Mouse (Mus musculus) testis, adult 2 months (tissue): Measurements from ENCODE around the gene Zbed5. TPM values are rescaled to one million over a fixed set of nuclear protein-coding genes. Genes with fewer than 3 reads are reported as not detected.
"Not testable (repeated sequence)": the region's sequence is repeated elsewhere in the genome, so short reads cannot be mapped to it uniquely, and the experiment has no call there.

Experiments used
- H3K27ac ChIP-seq: fragments of 200-500 bp; 2 replicates; pipeline ENCODE4 v1.5.1; 2012; ENCODE audit warnings: low read depth, low read length; ENCODE audit not compliant: control insufficient read depth, insufficient read depth
- H3K27me3 ChIP-seq: fragments of 200-500 bp; 2 replicates; pipeline ENCODE4 v1.6.1; 2012; ENCODE audit warnings: mild to moderate bottlenecking, low read length, moderate library complexity; ENCODE audit not compliant: control insufficient read depth, insufficient read depth
- H3K36me3 ChIP-seq: fragments of 200-500 bp; 2 replicates; pipeline ENCODE4 v1.6.1; 2012; ENCODE audit warnings: mild to moderate bottlenecking, low read length; ENCODE audit not compliant: control insufficient read depth, insufficient read depth
- H3K4me1 ChIP-seq: fragments of 200-500 bp; 2 replicates; pipeline ENCODE4 v1.6.1; 2012; ENCODE audit warnings: low read length; ENCODE audit not compliant: control insufficient read depth, insufficient read depth
- H3K4me3 ChIP-seq: fragments of 200-500 bp; 2 replicates; pipeline ENCODE4 v1.5.1; 2012; ENCODE audit warnings: low read depth, mild to moderate bottlenecking, low read length, moderate library complexity, mixed read lengths; ENCODE audit not compliant: control insufficient read depth
- CTCF ChIP-seq: fragments of 200-500 bp; IDR thresholded peaks from 2 replicates; pipeline ENCODE4 v1.5.1; 2012; ENCODE audit warnings: low read depth, mild to moderate bottlenecking, inconsistent platforms, low read length, moderate library complexity; ENCODE audit not compliant: control insufficient read depth, insufficient read depth, insufficient replicate concordance
- POLR2A ChIP-seq: fragments of 200-500 bp; IDR thresholded peaks from 2 replicates; pipeline ENCODE4 v1.6.1; 2012; ENCODE audit warnings: low read depth, mild to moderate bottlenecking, inconsistent platforms, low read length, moderate library complexity; ENCODE audit not compliant: control insufficient read depth
- polyA plus RNA-seq: library from polyadenylated mRNA; depleted of rRNA; stranded (reverse); fragments of >200 nt; gene quantifications from 2 replicates; pipeline ENCODE4 v1.2.3, GENCODE M21; 2012

Zbed5 gene
- polyA plus RNA-seq, 1 experiment = 5.4 TPM

DNA sequence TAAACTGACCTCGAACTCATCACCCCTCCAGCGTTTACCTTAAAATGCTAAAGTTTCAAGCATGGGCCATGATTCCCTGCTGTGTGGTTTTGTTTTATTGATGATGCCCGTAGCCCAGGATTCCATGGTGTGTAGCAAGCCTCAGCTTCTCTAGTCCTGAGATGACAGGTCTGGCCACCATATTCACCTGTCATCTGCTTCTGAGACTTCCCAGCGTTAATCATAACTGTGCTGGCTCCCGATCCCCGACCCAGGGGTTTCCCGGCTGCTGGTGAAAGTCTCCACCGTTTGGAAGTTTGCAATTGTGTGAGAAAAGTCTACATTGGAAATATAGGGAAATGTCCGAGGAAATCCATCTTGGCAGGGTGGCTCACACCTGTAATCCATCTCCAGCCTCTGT, 13.6 kb downstream of the Zbed5 start:
- TF ChIP-seq CTCF (no peak), POLR2A (no peak)
- Histone ChIP-seq H3K27me3 (no peaks in the 10 kb centered on the region), H3K36me3 (no peaks in the 10 kb centered on the region), H3K4me1 (peaks cover 3% of the 10 kb centered on the region), H3K27ac (peak overlapping the region; percentile 91), H3K4me3 (peak overlapping the region; percentile 96)

DNA sequence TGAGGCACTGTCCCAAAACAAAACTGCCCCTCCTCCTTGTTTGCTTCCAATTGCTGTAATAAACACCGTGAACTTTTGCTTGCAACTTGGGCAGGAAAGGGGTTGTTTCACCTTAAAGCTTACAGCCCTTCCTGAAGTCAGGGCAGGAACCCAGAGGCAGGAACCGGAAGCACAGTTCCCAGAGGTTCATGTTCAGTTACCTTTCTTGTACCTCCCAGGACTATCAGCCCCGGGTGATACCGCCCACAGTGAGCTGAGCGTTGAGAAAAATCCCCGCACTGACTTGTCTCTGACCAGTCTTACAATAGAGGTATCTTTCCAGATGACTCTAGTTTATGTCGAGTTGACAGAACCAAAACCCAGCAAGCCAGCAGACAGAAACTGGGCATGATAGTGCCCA, 14.1 kb downstream of the Zbed5 start:
- Histone ChIP-seq H3K27me3 (no peaks in the 10 kb centered on the region), H3K4me3 (peak overlapping the region; percentile 96)

GRCm38 (mm10) chr5:129914024-129914423, 18.5 kb downstream of the Zbed5 start:
- TF ChIP-seq POLR2A (no peak), CTCF (peak; percentile 61; the same call in 1 of the 2 replicates)
- no peaks in the 10 kb centered on the region for H3K27me3 ChIP-seq
- H3K4me3 ChIP-seq = no peak overlapping the region
- no peaks in the 10 kb centered on the region for H3K36me3 ChIP-seq
- H3K27ac ChIP-seq = no peak overlapping the region
- H3K4me1 ChIP-seq = peaks cover 3% of the 10 kb centered on the region

More for the DNA sequence above, 14.1 kb downstream of the Zbed5 start:
- H3K4me1 ChIP-seq = peaks cover 3% of the 10 kb centered on the region
- no peaks in the 10 kb centered on the region for H3K36me3 ChIP-seq
- peak overlapping the region; percentile 15; the same call in 1 of the 2 replicates for H3K27ac ChIP-seq
- TF ChIP-seq POLR2A (no peak), CTCF (no peak)

- H3K27ac ChIP-seq, H3K4me3 ChIP-seq, H3K4me1 ChIP-seq: not testable (repeated sequence)
Measured at GRCm38 (mm10) chr5:129915491-129915890, 20.0 kb downstream of the Zbed5 start.

DNA sequence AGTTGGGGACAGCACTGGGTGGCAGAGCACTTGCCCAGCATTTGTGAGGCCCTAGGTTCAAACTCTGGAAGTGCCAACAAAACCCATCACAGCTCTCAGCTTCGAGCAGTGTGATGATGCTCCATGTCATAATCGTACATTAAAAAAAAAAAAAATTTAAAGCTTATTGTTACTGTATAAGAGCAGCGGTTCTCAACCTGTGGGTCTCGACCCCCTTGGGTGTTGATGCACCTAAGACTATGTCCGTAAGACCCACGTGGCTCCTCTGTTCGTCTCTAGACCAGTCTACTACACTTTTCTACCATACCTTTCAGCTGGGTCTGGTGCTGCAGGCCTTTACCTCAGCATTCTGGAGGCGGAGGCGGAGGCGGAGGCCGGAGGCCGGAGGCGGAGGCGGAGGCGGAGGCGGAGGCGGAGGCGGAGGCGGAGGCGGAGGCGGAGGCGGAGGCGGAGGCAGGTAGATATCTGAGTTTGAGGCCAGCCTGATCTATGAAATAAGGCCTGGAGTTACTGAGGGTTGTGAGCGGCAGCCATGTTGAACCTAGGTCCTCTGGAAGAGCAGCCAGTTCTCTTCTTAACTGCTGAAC, 22.6 kb downstream of the Zbed5 start:
- no peak overlapping the region for H3K27ac ChIP-seq
- no peaks in the 10 kb centered on the region for H3K36me3 ChIP-seq
- H3K4me1 ChIP-seq = peaks cover 3% of the 10 kb centered on the region
- H3K4me3 ChIP-seq = peak overlapping the region; percentile 74
- H3K27me3 ChIP-seq = no peaks in the 10 kb centered on the region
- TF ChIP-seq POLR2A (no peak), CTCF (no peak)

More at GRCm38 (mm10) chr5:129915491-129915890, 20.0 kb downstream of the Zbed5 start:
- H3K36me3 ChIP-seq, H3K27me3 ChIP-seq: not testable (repeated sequence)

DNA sequence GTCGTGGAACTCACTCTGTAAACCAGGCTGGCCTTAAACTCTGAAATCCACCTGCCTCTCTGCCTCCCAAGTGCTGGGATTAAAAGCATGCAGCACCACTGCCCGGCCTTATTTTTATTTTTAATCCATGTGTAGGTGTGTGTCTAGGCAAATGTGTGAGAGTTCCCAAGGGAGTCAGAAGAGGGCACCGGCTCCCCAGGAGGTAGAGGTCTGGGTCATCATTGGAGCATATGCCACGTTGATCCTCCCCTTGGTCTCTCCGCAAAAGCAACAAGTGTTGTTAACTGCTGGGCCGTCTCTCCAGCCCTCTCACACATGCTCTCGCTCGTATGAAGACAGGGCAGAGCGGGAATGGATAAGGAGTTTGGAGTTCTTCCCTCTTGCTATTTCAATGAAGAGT, 23.2 kb downstream of the Zbed5 start:
- no peak overlapping the region for H3K27ac ChIP-seq
- peak overlapping the region; percentile 74 for H3K4me3 ChIP-seq
- no peak for TF ChIP-seq CTCF
- no peak for TF ChIP-seq POLR2A

DNA sequence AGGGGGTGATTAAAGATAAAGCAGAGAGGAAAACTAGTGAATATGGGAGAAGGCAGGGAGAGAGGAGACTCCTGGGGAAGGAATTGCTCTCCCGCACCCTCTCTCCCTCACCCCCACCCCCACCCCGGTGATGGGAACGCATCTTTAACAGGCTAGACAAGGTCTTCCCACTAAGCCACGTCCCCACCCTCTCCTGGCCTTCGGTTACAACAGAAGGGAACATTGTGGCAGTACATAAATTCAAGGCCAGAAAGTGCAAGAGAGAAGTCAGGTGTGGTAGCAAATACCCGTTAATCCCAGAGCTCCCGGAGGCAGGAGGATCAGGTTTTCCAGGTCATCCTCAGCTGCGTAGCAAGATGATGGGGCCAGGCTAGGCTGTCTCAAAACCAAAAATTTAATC, 23.8 kb downstream of the Zbed5 start:
- H3K27me3 ChIP-seq = no peaks in the 10 kb centered on the region
- H3K4me3 ChIP-seq = no peak overlapping the region; the same call in 1 of the 2 replicates
- no peaks in the 10 kb centered on the region for H3K36me3 ChIP-seq
- H3K4me1 ChIP-seq = peaks cover 3% of the 10 kb centered on the region
- TF ChIP-seq POLR2A (no peak), CTCF (no peak)
- H3K27ac ChIP-seq = no peak overlapping the region

More for the DNA sequence above, 23.2 kb downstream of the Zbed5 start:
- peaks cover 3% of the 10 kb centered on the region for H3K4me1 ChIP-seq
- no peaks in the 10 kb centered on the region for H3K27me3 ChIP-seq
- no peaks in the 10 kb centered on the region for H3K36me3 ChIP-seq

GRCm38 (mm10) chr5:129921972-129922371, 26.4 kb downstream of the Zbed5 start:
- H3K36me3 ChIP-seq = no peaks in the 10 kb centered on the region
- no peaks in the 10 kb centered on the region for H3K27me3 ChIP-seq
- TF ChIP-seq POLR2A (no peak), CTCF (no peak)
- H3K27ac ChIP-seq = no peak overlapping the region
- H3K4me1 ChIP-seq = peaks cover 3% of the 10 kb centered on the region
- no peak overlapping the region for H3K4me3 ChIP-seq
